Mouse (Mus musculus) liver, postnatal 0 days (tissue): ENCODE data around the gene Ptprd. TPM values are rescaled to one million over a fixed set of nuclear protein-coding genes. Genes with fewer than 3 reads are reported as not detected.

Experiments
- ATAC-seq: fragments of 200-750 bp; cut with Nextera tagmentation; 2 replicates; pipeline ENCODE4 v1.8.0; 2017; ENCODE audit warnings: mild to moderate bottlenecking, moderate library complexity
- DNase-seq: peaks from one replicate; pipeline ENCODE4 v3.0.0-alpha.2; 2016
- H3K27ac ChIP-seq: fragments of 300-500 bp; sonication (generic); 2 replicates; pipeline ENCODE4 v1.5.1; 2014; ENCODE audit warnings: antibody characterized with exemption, moderate library complexity, mild to moderate bottlenecking, low read depth
- H3K27me3 ChIP-seq: fragments of 300-500 bp; sonication (generic); 2 replicates; pipeline ENCODE4 v1.6.1; 2014; ENCODE audit warnings: low read length, control low read depth, mixed read lengths; ENCODE audit not compliant: insufficient read depth
- H3K36me3 ChIP-seq: fragments of 300-500 bp; sonication (generic); replicated peaks from 2 replicates; pipeline ENCODE4 v1.6.1; 2014; ENCODE audit warnings: mild to moderate bottlenecking, control low read depth, low read length, moderate library complexity, mixed read lengths; ENCODE audit not compliant: insufficient read depth
- H3K4me1 ChIP-seq: fragments of 300-500 bp; sonication (generic); 2 replicates; pipeline ENCODE4 v1.6.1; 2014; ENCODE audit warnings: antibody characterized with exemption, mild to moderate bottlenecking, control low read depth; ENCODE audit not compliant: insufficient read depth
- H3K4me2 ChIP-seq: fragments of 300-500 bp; sonication (generic); 2 replicates; pipeline ENCODE4 v1.6.1; 2014; ENCODE audit warnings: low read depth, mild to moderate bottlenecking, low read length, moderate library complexity, mixed read lengths
- H3K4me3 ChIP-seq: fragments of 300-500 bp; sonication (generic); 2 replicates; pipeline ENCODE4 v1.5.1; 2014; ENCODE audit warnings: low read depth, low read length
- H3K9ac ChIP-seq: fragments of 300-500 bp; sonication (generic); replicated peaks from 2 replicates; pipeline ENCODE4 v1.6.1; 2014; ENCODE audit warnings: mild to moderate bottlenecking, moderate library complexity
- H3K9me3 ChIP-seq: fragments of 300-500 bp; sonication (generic); 2 replicates; pipeline ENCODE4 v1.6.1; 2016; ENCODE audit warnings: mild to moderate bottlenecking, control low read depth, low read length, mixed read lengths
- CTCF ChIP-seq: sonication (generic); IDR thresholded peaks from 2 replicates; pipeline ENCODE4 v1.5.1; 2016; ENCODE audit warnings: antibody characterized with exemption, low read depth
- EP300 ChIP-seq: IDR thresholded peaks from 2 replicates; pipeline ENCODE4 v1.6.1; 2016; ENCODE audit warnings: antibody characterized with exemption, low read depth, mild to moderate bottlenecking
- WGBS: fragments of 180-500 bp; shearing (Covaris S2); extraction: QIAGEN DNeasy Blood & Tissue Kit; methylation state at CpG from one replicate; pipeline ENCODE4 v1.1.7; 2014; ENCODE audit not compliant: insufficient replicate concordance; 5-methylcytosine and 5-hydroxymethylcytosine counted together
- polyA plus RNA-seq: library from polyadenylated mRNA; unstranded; fragments of >200 nt; fragmentation: Nextera tagmentation; extraction: Ambion mirVana; gene quantifications from 2 replicates; pipeline ENCODE4 v1.2.1, GENCODE M21; 2015

Gene Ptprd
- polyA plus RNA-seq, 1 experiment from 2014 or later, result 9.3 TPM

GRCm38 (mm10) chr4:78210878-78211528 is 758 bp downstream of the Ptprd start:
- Histone ChIP-seq H3K9me3 (no peaks in the 10 kb centered on the region), H3K4me2 (peak overlapping the region; percentile 53; the same call in 1 of the 2 replicates), H3K27me3 (peaks cover 20% of the 10 kb centered on the region), H3K27ac (no peak overlapping the region), H3K4me3 (no peak overlapping the region), H3K36me3 (no peaks in the 10 kb centered on the region), H3K9ac (no peak overlapping the region), H3K4me1 (no peaks in the 10 kb centered on the region)
- 33% methylated on average over 9 of the region's 9 CpGs for WGBS
- no peak for ATAC-seq
- DNase-seq, result no peak
- no peak for TF ChIP-seq EP300
- TF ChIP-seq CTCF, result no peak

- Histone ChIP-seq H3K9me3 (no peaks in the 10 kb centered on the region), H3K9ac (no peak overlapping the region), H3K27me3 (no peaks in the 10 kb centered on the region), H3K4me3 (no peak overlapping the region), H3K4me1 (no peaks in the 10 kb centered on the region), H3K4me2 (no peak overlapping the region), H3K36me3 (no peaks in the 10 kb centered on the region), H3K27ac (no peak overlapping the region)
- DNase-seq (no peak), ATAC-seq (no peak)
- WGBS, result 40% methylated on average over 3 of the region's 3 CpGs
- TF ChIP-seq EP300 (no peak), CTCF (no peak)
Measured at GRCm38 (mm10) chr4:78205018-78205417, 6.7 kb downstream of the Ptprd start.

GRCm38 (mm10) chr4:78168447-78168846 is 43.3 kb downstream of the Ptprd start:
- H3K27ac ChIP-seq, result no peak overlapping the region
- ATAC-seq (no peak), DNase-seq (no peak)
- no peak overlapping the region for H3K9ac ChIP-seq
- no peaks in the 10 kb centered on the region for H3K27me3 ChIP-seq
- TF ChIP-seq CTCF (no peak), EP300 (no peak)
- H3K36me3 ChIP-seq, result no peaks in the 10 kb centered on the region
- H3K4me3 ChIP-seq, result no peak overlapping the region
- H3K4me1 ChIP-seq, result no peaks in the 10 kb centered on the region
- H3K9me3 ChIP-seq, result 0 out of 2 replicates have a peak, but pooled peaks cover 2% of the 10 kb centered on the region
- 66% methylated on average over 1 of the region's 1 CpGs for WGBS
- H3K4me2 ChIP-seq, result no peak overlapping the region

- no peak overlapping the region for H3K9ac ChIP-seq
- H3K4me1 ChIP-seq, result no peaks in the 10 kb centered on the region
- 74% methylated on average over 3 of the region's 3 CpGs for WGBS
- no peak overlapping the region for H3K4me2 ChIP-seq
- no peak overlapping the region for H3K4me3 ChIP-seq
- no peaks in the 10 kb centered on the region for H3K27me3 ChIP-seq
- no peak for ATAC-seq
- H3K27ac ChIP-seq, result no peak overlapping the region
- TF ChIP-seq EP300 (no peak), CTCF (no peak)
- H3K36me3 ChIP-seq, result no peaks in the 10 kb centered on the region
- H3K9me3 ChIP-seq, result no peaks in the 10 kb centered on the region
- DNase-seq, result no peak
Measured at GRCm38 (mm10) chr4:78160451-78160850, 51.3 kb downstream of the Ptprd start.

- ATAC-seq, result no peak
- 29% methylated on average over 1 of the region's 1 CpGs for WGBS
- no peak for TF ChIP-seq CTCF
- no peak for TF ChIP-seq EP300
- H3K4me3 ChIP-seq, result no peak overlapping the region
- no peaks in the 10 kb centered on the region for H3K4me1 ChIP-seq
- no peak for DNase-seq
- H3K36me3 ChIP-seq, result no peaks in the 10 kb centered on the region
- H3K9me3 ChIP-seq, result no peaks in the 10 kb centered on the region
- no peak overlapping the region for H3K27ac ChIP-seq
- no peak overlapping the region for H3K9ac ChIP-seq
- H3K4me2 ChIP-seq, result no peak overlapping the region
- no peaks in the 10 kb centered on the region for H3K27me3 ChIP-seq
Measured at GRCm38 (mm10) chr4:78150561-78150960, 61.2 kb downstream of the Ptprd start.

- no peak overlapping the region for H3K9ac ChIP-seq
- no peak overlapping the region for H3K4me3 ChIP-seq
- ATAC-seq, result no peak
- no peaks in the 10 kb centered on the region for H3K9me3 ChIP-seq
- H3K4me2 ChIP-seq, result no peak overlapping the region
- H3K27ac ChIP-seq, result no peak overlapping the region
- WGBS, result 81% methylated on average over 1 of the region's 1 CpGs
- DNase-seq, result no peak
- no peaks in the 10 kb centered on the region for H3K27me3 ChIP-seq
- no peak for TF ChIP-seq EP300
- H3K4me1 ChIP-seq, result no peaks in the 10 kb centered on the region
- no peaks in the 10 kb centered on the region for H3K36me3 ChIP-seq
Measured at GRCm38 (mm10) chr4:78142767-78143148, 69.0 kb downstream of the Ptprd start.
